Mouse (Mus musculus): Measurements from ENCODE around the gene Per2.

Per2 gene

DNA sequence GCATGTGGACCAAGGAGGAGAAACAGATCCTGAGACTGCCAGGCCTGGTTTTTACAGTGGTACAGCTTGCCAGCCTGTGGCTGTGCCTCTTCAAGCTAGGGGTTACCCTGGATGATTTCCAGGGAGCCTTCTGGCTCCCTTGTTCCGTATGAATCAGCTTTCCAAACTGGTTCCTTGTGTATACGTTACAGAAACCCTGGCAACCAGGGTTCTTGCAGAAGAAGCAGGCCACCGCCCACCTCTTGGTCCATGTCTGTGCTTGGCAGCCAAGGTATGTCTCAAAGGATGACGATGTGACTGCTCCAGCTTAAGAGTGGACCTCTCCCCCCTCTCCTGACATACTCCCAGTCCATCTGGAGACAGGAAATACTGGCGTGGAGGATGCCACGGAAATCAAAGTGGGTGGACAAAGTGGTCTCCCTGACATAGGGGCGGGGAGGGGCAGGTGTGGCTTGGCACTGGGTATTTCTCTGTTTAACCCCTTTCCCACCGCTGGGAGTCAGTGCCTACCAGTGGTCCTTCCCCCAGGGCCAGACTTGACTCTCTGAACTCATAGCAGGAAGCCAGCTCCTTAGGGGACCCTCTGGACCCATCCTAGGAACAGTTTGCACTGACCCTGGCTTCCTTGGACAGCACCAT lies 782 bp downstream of the Per2 start:
- peak; percentile 89 for DNase-seq (ENCODE audit: low read depth, low spot score)

GRCm38 (mm10) chr1:91457698-91458097 lies 1.4 kb downstream of the Per2 start:
- DNase-seq (ENCODE audit: low read depth, low spot score), result peak; percentile 81

DNA sequence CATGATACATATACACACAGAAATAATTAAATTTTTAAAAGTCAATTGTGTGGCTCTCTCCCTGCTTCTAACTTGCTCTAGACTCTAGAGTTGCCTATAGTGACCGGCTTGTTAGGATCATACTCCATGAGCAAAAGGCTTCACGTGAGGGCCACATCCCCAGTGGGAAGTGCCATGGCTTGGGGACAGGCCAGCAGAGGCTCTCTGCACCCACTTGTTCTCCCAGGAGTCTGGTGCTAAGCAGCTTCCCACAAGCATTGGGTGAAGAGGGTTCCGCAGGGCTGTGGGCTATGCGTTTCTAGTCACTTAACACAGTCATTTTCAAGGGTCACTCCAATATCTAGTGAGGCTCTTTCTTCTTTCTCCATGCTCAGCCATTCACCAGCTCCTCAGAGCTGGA lies 2.0 kb downstream of the Per2 start:
- no peak for DNase-seq (ENCODE audit: low read depth, low spot score)

- DNase-seq (ENCODE audit: low read depth, low spot score), result peak; percentile 8
These were observed 2.8 kb downstream of the Per2 start for GRCm38 (mm10) chr1:91456301-91456801.

- DNase-seq (ENCODE audit: low read depth, low spot score), result no peak
These were observed 3.4 kb downstream of the Per2 start for GRCm38 (mm10) chr1:91455661-91456161.

DNA sequence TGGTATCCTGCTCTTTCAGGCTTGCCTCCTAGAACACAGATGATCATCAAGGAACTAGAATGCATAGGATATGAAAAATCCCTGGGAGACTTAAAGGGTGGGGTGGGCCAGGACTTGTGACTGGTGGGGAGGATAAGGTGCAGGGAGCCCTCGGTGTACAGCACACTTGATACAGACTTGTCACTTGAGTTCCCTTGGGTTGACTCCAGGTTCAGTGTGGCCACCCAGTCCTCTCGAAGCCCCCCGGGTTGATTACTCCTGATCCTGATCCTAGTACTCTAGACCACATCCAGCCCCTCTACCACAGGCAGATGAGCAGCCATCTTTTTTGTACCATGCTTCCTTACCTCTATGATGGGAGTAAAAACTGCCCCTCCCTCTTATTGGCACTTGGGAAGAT lies 4.2 kb downstream of the Per2 start:
- DNase-seq (ENCODE audit: low read depth, low spot score), result no peak

DNA sequence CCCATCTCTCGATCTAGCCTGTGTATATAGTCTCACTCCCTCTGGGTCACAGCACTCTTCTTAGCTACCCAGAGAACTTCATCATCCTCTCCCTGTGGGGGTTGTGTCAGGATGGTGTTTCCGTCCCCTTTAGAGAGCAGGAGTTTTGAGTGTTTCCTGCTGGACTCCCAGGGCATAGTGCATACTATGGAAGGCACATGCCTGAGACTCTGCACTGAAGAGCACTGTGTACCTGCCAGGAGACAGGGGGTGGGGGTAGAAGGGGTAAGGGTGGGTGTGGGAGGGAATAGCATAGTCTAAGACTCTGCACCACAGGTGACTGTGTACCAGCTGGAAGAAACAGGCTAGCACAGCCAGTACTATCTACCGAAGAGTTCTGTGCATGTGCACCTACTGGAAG lies 4.8 kb downstream of the Per2 start:
- no peak for DNase-seq (ENCODE audit: low read depth, low spot score)

DNA sequence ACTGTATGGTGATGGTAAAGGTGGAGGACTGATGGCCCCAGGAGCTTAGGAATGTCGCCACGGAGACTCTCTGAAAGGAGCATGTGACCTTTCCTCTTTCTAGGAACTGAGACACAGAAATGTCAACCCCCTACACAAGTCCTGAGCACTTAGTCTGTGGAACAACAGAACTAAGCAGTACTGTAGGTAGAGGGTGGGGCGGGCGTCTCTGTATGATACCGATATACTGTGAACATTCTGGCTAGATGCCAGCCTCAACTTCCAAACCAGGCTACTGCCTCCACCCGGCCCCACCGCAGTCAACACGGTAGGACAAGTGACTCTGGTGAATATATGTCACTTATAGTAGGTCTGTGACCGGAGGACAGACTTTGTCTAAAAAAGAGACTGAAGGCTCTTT lies 5.2 kb downstream of the Per2 start:
- no peak for DNase-seq (ENCODE audit: low read depth, low spot score)

DNA sequence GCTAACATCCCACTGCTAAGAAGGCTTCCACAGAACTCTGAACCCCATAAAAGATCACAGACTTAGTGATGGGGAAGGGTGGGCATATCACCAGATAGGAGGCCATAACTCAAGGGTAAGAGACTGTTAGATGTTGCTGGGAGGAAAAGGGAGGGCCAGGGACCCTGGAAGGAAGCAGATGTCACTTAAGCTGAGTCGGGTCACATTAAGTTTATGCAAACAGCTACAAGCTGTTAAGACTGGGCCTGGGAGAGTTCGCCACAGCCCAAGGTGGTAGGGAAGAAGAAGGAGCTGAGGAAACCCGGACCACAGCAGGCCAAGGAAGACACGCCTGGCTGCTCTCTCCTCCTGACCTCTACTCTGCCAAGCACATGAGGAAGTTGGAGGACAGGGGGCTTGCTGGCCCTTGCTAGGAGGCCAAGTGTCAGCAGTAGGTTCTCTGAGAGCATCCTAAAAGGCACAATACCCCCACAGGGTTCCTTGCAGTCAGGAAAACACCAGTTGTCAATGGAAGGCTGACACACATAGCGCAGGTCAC lies 7.5 kb downstream of the Per2 start:
- DNase-seq (ENCODE audit: low read depth, low spot score), result no peak

DNA sequence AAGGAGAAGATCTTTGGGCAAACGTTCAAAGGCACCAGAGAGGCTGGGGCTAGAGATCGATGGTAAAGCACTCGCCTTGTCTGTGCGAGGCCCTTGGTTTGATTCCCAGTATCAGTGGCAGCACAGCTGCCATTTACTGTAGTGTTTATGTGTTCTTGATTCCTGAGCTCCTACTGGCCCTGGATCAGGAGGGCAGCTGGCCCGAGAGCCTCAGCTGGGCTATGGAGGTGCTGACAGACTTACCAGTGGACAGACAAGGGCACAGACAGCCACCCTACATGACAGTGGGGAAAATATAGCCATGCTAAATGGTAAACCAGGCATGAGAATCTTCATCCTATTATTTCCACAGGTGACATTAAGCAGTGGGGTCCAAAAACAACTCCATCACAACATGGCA lies 8.3 kb downstream of the Per2 start:
- DNase-seq (ENCODE audit: low read depth, low spot score), result no peak

DNA sequence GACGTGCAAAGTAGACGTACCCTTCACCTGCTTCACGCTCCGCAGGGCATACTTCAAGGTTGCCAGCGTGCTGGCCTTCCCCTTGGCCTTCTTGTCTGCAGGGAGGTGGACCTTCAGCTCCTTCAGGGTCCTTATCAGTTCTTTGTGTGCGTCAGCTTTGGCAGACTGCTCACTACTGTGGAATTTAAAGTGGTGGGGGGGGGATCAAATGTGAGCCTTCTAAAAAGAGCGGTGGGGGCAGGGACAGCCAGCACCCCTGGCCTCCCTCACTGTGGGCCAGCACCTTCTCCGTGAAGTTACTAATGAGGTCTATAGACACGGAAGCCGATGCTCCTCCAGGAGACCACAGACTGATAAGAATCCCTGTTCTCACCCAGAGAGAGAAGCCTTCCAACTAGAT lies 10.4 kb downstream of the Per2 start:
- DNase-seq (ENCODE audit: low read depth, low spot score), result no peak

DNA sequence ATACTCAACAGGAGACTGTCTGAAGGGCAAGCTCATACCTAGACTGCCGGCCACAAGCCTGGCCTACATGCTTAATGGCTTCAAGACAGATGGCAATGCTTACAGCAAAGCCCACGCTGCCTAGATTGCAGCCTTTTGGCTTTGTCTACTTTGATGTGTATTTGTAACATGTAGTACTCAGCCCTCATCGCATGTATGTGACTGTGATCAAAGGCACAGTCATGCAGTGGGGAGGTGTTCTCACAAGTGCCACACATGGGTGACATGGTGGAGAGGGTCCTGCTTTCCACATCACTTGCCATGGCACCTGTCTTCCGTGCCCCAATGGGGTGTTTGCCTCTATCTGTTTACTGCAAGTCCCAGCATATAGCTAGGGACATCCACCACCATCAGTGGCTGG lies 12.6 kb downstream of the Per2 start:
- no peak for DNase-seq (ENCODE audit: low read depth, low spot score)

DNA sequence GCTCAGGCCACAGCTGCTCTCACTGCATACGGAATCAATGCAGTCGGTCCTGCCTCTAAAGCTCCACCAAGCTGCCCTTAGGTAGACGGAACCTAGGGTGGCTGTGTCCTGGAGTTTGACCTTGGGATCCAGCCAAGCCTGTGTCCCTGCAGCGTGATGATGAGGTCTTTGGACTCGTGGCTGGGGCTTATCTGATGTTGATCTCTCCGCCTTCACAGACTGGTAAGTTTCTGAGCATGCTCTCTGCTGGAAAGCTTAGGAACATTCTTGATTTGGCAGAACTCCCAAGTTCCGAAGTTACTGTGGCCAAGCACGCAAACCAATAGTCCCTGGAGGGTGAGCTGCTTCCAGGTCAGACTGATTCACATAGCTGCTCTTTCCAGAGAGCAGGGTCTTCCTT lies 13.1 kb downstream of the Per2 start:
- peak; percentile 13 for DNase-seq (ENCODE audit: low read depth, low spot score)

DNA sequence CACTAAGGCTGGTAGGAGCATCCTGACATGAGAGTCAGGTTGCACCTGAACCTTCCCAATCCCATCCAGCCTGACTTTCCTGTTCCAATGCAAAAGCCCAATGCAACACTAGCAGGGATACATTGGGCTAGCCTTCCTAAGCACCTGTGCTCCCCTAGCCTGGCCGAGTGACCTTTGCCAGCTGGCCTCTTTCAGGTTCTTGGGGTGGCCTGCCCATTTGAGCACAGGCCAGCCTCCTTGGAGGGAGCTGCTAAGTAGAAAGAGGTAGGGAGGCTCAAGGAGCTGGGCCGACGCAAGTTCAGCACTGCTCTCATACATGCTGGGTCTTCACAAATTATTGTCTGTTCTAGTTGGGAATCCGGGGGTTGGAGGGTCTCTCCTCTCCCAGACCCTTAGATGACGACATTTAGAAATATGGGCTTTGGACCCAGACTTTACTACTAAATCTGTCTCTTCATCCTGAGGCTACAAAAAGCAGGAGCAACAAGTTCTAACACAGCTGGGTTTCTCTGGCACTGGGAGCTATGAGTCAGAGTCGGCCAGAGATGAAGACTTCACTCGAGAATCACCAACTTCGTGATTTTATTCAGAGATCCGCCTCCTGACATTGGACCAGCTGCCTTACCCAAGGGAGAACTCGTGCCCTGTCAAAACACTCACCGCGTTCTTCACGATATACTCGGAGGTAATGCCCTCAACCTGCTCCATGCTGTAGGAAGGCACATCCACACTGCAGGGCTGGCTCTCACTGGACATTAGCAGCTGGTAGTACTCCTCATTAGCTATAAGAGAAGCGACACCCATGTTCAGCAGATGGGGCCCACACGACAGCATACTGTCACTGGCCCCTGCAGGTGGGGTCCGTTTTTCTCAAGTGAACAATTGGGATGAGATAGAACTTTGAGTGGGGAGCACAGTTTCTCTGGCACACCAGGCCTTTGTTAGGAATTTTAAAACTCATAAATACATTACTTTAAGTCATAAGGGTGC lies 14.0 kb downstream of the Per2 start:
- peak; percentile 49 for DNase-seq (ENCODE audit: low read depth, low spot score)

DNA sequence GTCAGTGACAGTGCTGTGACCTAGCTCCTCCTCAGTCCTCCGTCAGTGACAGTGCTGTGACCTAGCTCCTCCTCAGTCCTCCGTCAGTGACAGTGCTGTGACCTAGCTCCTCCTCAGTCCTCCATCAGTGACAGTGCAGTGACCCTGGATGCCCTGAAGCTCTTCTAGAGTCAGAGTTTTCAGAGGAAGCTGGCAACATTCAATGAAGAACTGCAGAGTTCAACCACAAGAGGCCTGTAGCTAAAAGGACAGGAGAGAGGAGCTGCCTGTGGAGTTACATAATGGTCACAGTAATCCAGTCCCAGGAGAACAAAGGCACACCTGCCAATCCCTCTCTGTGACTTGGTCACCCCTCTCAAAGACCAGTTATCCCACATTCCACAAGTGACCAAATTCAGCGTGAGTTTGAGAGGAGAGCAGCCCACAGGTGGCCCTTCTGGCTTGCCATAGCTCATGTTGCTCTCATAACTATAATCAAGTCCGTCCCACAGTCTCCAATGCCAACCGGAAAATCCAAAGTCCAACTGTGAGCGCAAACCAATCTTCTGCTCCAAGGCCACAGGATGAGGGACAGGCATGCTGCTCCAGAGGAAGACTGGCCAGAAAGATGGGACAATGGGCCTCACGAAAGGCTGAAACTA lies 16.7 kb downstream of the Per2 start:
- no peak for DNase-seq (ENCODE audit: low read depth, low spot score)

GRCm38 (mm10) chr1:91441855-91442254 lies 17.3 kb downstream of the Per2 start:
- DNase-seq (ENCODE audit: low read depth, low spot score), result no peak

GRCm38 (mm10) chr1:91439776-91440175 lies 19.3 kb downstream of the Per2 start:
- DNase-seq (ENCODE audit: low read depth, low spot score), result no peak

- DNase-seq (ENCODE audit: low read depth, low spot score), result no peak
These were observed 21.6 kb downstream of the Per2 start for GRCm38 (mm10) chr1:91437573-91437972.

GRCm38 (mm10) chr1:91437083-91437400 lies 22.1 kb downstream of the Per2 start:
- no peak for DNase-seq (ENCODE audit: low read depth, low spot score)

DNA sequence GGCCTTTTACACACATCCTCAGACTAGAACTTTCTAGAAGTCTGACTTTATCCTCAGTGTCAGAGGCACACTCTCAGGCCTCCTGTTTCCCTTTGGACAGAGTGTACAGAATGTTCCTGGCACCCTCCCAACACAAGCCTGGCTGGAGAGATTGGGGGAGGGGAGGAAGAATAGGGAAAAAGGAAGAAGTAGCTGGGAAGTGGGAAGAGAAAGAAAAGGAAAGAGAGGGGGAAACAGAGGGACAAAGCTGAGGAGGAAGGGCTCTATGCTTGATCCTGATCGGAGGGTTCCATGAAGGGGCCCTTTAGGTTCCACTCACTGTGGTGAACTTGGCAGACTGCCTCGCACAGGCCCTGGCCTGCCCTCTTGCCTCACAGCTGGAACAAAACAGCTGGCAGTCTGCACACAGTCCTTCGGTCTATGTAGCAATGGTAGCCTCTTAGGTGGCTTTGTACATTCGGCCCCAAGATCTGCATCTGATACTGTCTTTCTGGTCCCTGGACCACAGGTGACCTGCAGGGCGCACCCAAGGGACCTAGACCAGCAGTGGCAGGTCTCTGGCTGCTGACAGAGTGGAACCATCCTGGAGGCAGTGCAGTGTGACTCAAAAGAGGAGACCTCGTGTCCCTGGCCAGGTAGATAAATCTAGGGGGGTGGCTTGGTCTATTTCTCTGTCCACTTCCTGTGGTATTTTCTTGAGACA lies 22.6 kb downstream of the Per2 start:
- DNase-seq (ENCODE audit: low read depth, low spot score), result no peak

GRCm38 (mm10) chr1:91435606-91436130 lies 23.5 kb downstream of the Per2 start:
- no peak for DNase-seq (ENCODE audit: low read depth, low spot score)

All from telencephalon, adult 2 months (tissue).